Mouse (Mus musculus): ENCODE measurements around the gene H2afj. TPM values are rescaled to one million over a fixed set of nuclear protein-coding genes. Genes with fewer than 3 reads are reported as not detected.

The H2afj gene
- polyA plus RNA-seq, 1 experiment from 2014 or later: 120 TPM

DNA sequence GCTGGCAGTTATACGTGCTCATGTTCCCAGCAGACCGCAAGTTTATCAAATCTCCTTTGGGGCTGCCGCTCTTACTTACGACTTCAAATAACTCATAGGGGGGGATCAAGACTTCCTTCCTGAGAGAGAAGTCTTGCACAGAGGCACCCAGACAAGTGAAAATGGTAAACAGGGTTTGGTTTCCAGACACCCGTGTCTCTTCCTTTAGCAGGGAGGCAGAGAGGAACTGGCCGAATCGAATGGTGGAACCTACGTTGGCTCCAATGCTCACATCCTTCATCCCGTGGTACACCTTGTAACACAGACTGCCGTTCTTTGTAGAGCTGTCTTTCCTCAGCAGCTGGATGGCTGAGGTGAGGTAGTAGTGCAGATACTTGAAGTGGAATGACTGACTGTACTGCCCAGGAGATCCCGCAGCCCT is 46.3 kb downstream of the H2afj start:
- H3K4me1 ChIP-seq (replicated peaks): peaks cover 12% of the 10 kb centered on the region; the same call in 1 of the 2 replicates
- no peaks in the 10 kb centered on the region for H3K36me3 ChIP-seq
- H3K9me3 ChIP-seq: no peaks in the 10 kb centered on the region
- 93% methylated on average over 11 of the region's 11 CpGs for WGBS
- no peak overlapping the region for H3K27ac ChIP-seq
- no peak overlapping the region for H3K4me3 ChIP-seq
- no peak for DNase-seq (ENCODE audit: low spot score)
- no peaks in the 10 kb centered on the region for H3K27me3 ChIP-seq (ENCODE audit: insufficient read depth, poor library complexity, severe bottlenecking)

DNA sequence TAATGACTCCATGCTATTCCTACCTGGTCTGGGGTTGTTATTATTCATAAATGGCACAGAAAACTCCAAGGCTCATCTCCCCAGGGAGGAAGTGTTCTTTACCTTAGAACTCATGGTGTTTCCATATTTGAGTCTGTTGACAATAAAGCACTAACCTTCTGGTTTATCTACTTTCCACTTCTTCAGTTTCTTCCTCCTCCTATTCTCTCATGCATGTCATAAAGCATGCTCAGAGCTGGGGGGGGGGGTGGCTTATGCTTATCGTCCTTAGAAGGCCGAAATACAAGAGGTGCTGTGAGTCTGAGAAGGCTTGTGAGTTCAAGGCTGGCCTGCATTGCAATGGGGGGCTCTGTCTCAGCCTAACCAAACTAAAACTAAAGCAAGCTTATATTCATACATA is 47.1 kb downstream of the H2afj start:
- no peak overlapping the region for H3K27ac ChIP-seq
- no peaks in the 10 kb centered on the region for H3K27me3 ChIP-seq (ENCODE audit: insufficient read depth, poor library complexity, severe bottlenecking)
- no peaks in the 10 kb centered on the region for H3K36me3 ChIP-seq
- peaks cover 12% of the 10 kb centered on the region; the same call in 1 of the 2 replicates for H3K4me1 ChIP-seq (replicated peaks)
- DNase-seq (ENCODE audit: low spot score): no peak
- H3K4me3 ChIP-seq: no peak overlapping the region
- WGBS: 82% methylated on average over 2 of the region's 2 CpGs
- no peaks in the 10 kb centered on the region for H3K9me3 ChIP-seq

DNA sequence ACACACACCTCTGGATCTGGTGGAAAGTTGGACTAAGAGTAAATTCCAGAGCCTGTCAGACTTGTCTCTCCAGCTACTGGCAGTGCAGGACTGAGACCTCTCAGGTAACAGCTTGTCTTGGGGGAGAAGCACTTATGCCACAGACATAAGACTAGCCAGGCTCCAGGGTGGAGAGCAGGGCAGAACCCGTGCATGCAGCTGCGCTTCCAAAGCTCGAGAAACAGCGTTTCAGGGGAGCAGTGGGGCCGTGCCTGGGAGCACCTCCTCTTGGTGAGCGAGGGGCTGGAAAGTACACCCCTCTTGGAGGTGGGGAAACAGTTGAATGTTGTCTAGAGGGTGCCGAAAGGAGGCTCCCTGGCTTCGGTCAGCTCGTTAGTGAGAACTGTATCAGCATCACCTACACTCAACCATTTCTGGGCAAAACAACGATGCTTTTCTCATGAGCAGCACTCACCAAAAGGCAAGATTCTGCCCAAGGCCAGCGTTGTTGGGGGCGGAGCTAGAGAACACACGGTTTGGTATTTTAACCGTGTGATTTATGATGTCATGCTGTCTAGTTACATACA is 48.1 kb downstream of the H2afj start:
- Histone ChIP-seq H3K4me1 (replicated peaks) (peaks cover 12% of the 10 kb centered on the region; the same call in 1 of the 2 replicates), H3K36me3 (no peaks in the 10 kb centered on the region), H3K27me3 (ENCODE audit: insufficient read depth, poor library complexity, severe bottlenecking) (no peaks in the 10 kb centered on the region), H3K27ac (no peak overlapping the region), H3K4me3 (peak overlapping the region; percentile 14; the same call in 1 of the 2 replicates), H3K9me3 (no peaks in the 10 kb centered on the region)
- 75% methylated on average over 14 of the region's 14 CpGs for WGBS
- DNase-seq (ENCODE audit: low spot score): no peak

DNA sequence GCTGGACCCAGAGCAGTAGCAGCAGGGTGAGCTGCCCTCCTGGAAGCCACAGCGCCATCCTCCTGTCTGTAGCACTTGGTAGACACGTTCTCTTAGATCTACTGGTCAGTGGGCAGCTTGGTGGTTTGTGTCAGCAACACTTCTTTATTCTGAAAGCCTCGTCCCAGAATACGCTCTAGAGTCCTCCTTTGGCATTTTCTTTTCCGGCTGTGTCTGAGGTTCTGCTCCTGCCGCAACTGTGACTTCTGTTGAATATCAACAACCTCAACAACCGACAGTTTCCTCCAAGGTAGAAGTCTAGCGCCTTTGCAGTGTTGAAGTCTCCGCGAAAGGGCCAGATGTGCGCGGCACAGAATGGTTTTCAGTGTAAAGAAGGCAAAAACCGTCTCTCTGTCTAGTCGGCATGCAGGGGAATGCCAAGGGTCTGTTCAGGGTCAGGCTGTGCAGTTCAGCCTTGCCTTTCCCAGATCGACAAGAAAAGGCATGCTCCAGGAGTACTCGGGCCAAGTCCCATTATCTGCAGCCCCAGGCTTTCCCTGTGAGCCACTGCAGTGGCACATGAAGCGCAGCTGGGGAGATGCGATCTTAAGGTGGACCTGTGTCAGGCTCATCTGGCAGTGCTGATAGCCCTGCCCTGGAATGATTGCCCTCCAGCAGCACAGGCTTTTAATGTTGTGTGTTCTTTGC is 49.3 kb downstream of the H2afj start, which contains the start of gene Art4:
TSS of gene Art4 (minus strand) at position 548 of the 687 bp plus-strand sequence.
- H3K4me1 ChIP-seq (replicated peaks): peaks cover 12% of the 10 kb centered on the region; the same call in 1 of the 2 replicates
- H3K4me3 ChIP-seq: peak within 1 kb of the TSS; percentile 26; the same call in 1 of the 2 replicates
- 79% methylated on average over 18 of the region's 18 CpGs for WGBS
- DNase-seq (ENCODE audit: low spot score): no peak
- H3K36me3 ChIP-seq: no peaks in the 10 kb centered on the region
- H3K27me3 ChIP-seq (ENCODE audit: insufficient read depth, poor library complexity, severe bottlenecking): no peaks in the 10 kb centered on the region
- no peaks in the 10 kb centered on the region for H3K9me3 ChIP-seq
- H3K27ac ChIP-seq: peak within 1 kb of the TSS; percentile 69

DNA sequence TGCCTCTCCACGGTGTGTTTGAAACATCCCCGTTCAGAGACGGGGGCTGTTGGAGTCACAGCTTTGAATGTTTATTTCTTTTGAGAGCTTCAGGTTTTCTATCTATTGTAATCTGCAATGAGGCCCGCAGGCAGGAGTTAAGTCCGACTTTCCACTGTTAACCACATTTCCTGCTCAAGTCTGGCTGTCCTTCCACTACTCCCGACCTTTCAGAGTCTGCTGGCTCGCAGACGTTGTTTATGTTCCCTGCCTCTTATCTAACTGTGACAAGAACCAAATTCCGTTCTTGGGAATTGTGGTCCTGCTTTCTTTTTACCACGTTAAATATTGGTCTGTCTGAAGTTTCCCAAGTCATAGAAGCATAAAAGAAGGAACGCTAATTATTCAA is 49.8 kb downstream of the H2afj start:
- no peaks in the 10 kb centered on the region for H3K27me3 ChIP-seq (ENCODE audit: insufficient read depth, poor library complexity, severe bottlenecking)
- no peaks in the 10 kb centered on the region for H3K36me3 ChIP-seq
- no peak overlapping the region for H3K4me3 ChIP-seq
- 65% methylated on average over 11 of the region's 11 CpGs for WGBS
- DNase-seq (ENCODE audit: low spot score): no peak
- no peaks in the 10 kb centered on the region for H3K9me3 ChIP-seq
- peaks cover 8% of the 10 kb centered on the region; the same call in 1 of the 2 replicates for H3K4me1 ChIP-seq (replicated peaks)
- peak overlapping the region; percentile 64 for H3K27ac ChIP-seq

DNA sequence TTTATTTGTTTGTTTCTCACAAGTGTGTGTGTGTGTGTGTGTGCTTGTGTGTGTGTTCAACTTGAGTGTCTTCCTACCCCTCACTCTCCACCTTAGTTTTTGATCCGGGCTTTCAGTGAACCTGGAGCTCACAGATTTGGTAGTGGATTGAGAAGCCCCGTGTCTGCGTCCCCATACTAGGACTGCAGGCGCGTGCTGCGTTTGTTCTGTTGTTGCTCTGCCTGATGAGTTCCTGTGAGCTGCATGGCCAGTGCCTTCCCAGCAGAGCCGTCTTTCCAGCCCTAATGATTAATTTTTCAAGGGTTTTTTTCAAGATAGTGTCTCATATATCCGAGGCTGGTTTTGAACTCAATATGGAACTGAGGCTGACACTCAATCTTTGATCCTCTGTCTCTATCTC is 50.4 kb downstream of the H2afj start:
- no peaks in the 10 kb centered on the region for H3K27me3 ChIP-seq (ENCODE audit: insufficient read depth, poor library complexity, severe bottlenecking)
- 85% methylated on average over 8 of the region's 8 CpGs for WGBS

More for the DNA sequence above, 50.4 kb downstream of the H2afj start:
- Histone ChIP-seq H3K36me3 (no peaks in the 10 kb centered on the region), H3K4me3 (no peak overlapping the region), H3K9me3 (no peaks in the 10 kb centered on the region), H3K27ac (peak overlapping the region; percentile 69), H3K4me1 (replicated peaks) (0 out of 2 replicates have a peak, but pooled peaks cover 7% of the 10 kb centered on the region)
- DNase-seq (ENCODE audit: low spot score): no peak

Other genes starting within 250 kb of the H2afj start
- 1.8 TPM in 2 replicates for gene Plbd1, start 146.3 kb upstream of the H2afj start, polyA plus RNA-seq (2016; fragmentation: Nextera tagmentation; extraction: Ambion mirVana)
- 0.05 and 0.11 TPM in 2 replicates for gene Gucy2c, start 26.5 kb upstream of the H2afj start, polyA plus RNA-seq (2016; fragmentation: Nextera tagmentation; extraction: Ambion mirVana)
- 0.65 and 0.78 TPM in 2 replicates for gene Hist4h4, start 3.8 kb upstream of the H2afj start, polyA plus RNA-seq (2016; fragmentation: Nextera tagmentation; extraction: Ambion mirVana)
- gene BC049715, start 19.4 kb downstream of the H2afj start, polyA plus RNA-seq (2016; fragmentation: Nextera tagmentation; extraction: Ambion mirVana): 1.1 and 2.3 TPM in 2 replicates
- gene Wbp11, start 20.0 kb downstream of the H2afj start, polyA plus RNA-seq (2016; fragmentation: Nextera tagmentation; extraction: Ambion mirVana): 140 and 155 TPM in 2 replicates
- gene Smco3, start 27.2 kb downstream of the H2afj start, polyA plus RNA-seq (2016; fragmentation: Nextera tagmentation; extraction: Ambion mirVana): not detected in 2 replicates
- gene Art4, start 49.5 kb downstream of the H2afj start, polyA plus RNA-seq (2016; fragmentation: Nextera tagmentation; extraction: Ambion mirVana): 1.7 and 2.3 TPM in 2 replicates
- gene Mgp, start 67.6 kb downstream of the H2afj start, polyA plus RNA-seq (2016; fragmentation: Nextera tagmentation; extraction: Ambion mirVana): 0.85 and 3.3 TPM in 2 replicates
- gene Erp27, start 113.9 kb downstream of the H2afj start, polyA plus RNA-seq (2016; fragmentation: Nextera tagmentation; extraction: Ambion mirVana): 0.24 TPM in 1 of 2 replicates, not detected in the other
- gene Pde6h, start 115.6 kb downstream of the H2afj start, polyA plus RNA-seq (2016; fragmentation: Nextera tagmentation; extraction: Ambion mirVana): not detected in 2 replicates
- 26.5 and 35.2 TPM in 2 replicates for gene Arhgdib, start 133.7 kb downstream of the H2afj start, polyA plus RNA-seq (2016; fragmentation: Nextera tagmentation; extraction: Ambion mirVana)

All from hindbrain, embryonic 10.5 days (tissue).